Mouse (Mus musculus): ENCODE data around the gene Il17a.

GRCm38 (mm10) chr1:20685907-20686306 is 44.8 kb upstream of the Il17a start:
- no peak for TF ChIP-seq CTCF (IDR thresholded peaks at IDR 0.05; ENCODE audit: borderline replicate concordance, insufficient read depth, low read depth, low read length)
- TF ChIP-seq POLR2A (IDR thresholded peaks at IDR 0.05; ENCODE audit: borderline replicate concordance, insufficient read depth, low read length): no peak

All from cerebellum, adult 2 months (tissue).